Mouse (Mus musculus) limb, embryonic 14.5 days (tissue): ENCODE results near the gene Wdr75. TPM values are rescaled to one million over a fixed set of nuclear protein-coding genes. Genes with fewer than 3 reads are reported as not detected.
A peak's percentile ranks its signal among the peaks of the same experiment; 100 is the strongest.

Experiments used
- ATAC-seq: fragments of 200-750 bp; cut with Nextera tagmentation; 2 replicates; pipeline ENCODE4 v1.8.0; 2017; ENCODE audit warnings: low read depth, moderate number of reproducible peaks, moderate TSS enrichment; ENCODE audit not compliant: low FRiP score
- DNase-seq: peaks from one replicate; pipeline ENCODE4 v3.0.0-alpha.2; 2015; ENCODE audit warnings: low spot score
- H3K27ac ChIP-seq: fragments of 300-500 bp; sonication (generic); replicated peaks from 2 replicates; pipeline ENCODE4 v1.5.1; 2014; ENCODE audit warnings: low read depth, mild to moderate bottlenecking, low read length, moderate library complexity, mixed read lengths
- H3K27me3 ChIP-seq: fragments of 300-500 bp; sonication (generic); 2 replicates; pipeline ENCODE4 v1.6.1; 2014; ENCODE audit warnings: low read length, mixed read lengths; ENCODE audit not compliant: control insufficient read depth, insufficient read depth
- H3K36me3 ChIP-seq: fragments of 300-500 bp; sonication (generic); 2 replicates; pipeline ENCODE4 v1.6.1; 2014; ENCODE audit warnings: mild to moderate bottlenecking, low read length, moderate library complexity, mixed read lengths; ENCODE audit not compliant: control insufficient read depth, insufficient read depth
- H3K4me1 ChIP-seq: fragments of 300-500 bp; sonication (generic); 2 replicates; pipeline ENCODE4 v1.6.1; 2014; ENCODE audit warnings: antibody characterized with exemption, low read length, mixed read lengths; ENCODE audit not compliant: control insufficient read depth, insufficient read depth
- H3K4me2 ChIP-seq: fragments of 300-500 bp; sonication (generic); replicated peaks from 2 replicates; pipeline ENCODE4 v1.6.1; 2014; ENCODE audit warnings: low read depth, mild to moderate bottlenecking, low read length, moderate library complexity; ENCODE audit not compliant: severe bottlenecking
- H3K4me3 ChIP-seq: fragments of 300-500 bp; sonication (generic); replicated peaks from 2 replicates; pipeline ENCODE4 v1.5.1; 2014; ENCODE audit warnings: low read length
- H3K9ac ChIP-seq: fragments of 300-500 bp; sonication (generic); 2 replicates; pipeline ENCODE4 v1.6.1; 2014; ENCODE audit warnings: mild to moderate bottlenecking, low read depth, low read length, moderate library complexity; ENCODE audit not compliant: severe bottlenecking
- H3K9me3 ChIP-seq: fragments of 300-500 bp; sonication (generic); 2 replicates; pipeline ENCODE4 v1.6.1; 2016; ENCODE audit warnings: low read length; ENCODE audit not compliant: control insufficient read depth
- POLR2A ChIP-seq: fragments of 200-500 bp; IDR thresholded peaks from 2 replicates; pipeline ENCODE4 v1.8.0; 2012; ENCODE audit warnings: inconsistent platforms, mild to moderate bottlenecking, moderate library complexity, borderline replicate concordance; ENCODE audit not compliant: insufficient read depth, insufficient read length; ENCODE audit errors: extremely low read depth
- WGBS: fragments of 180-500 bp; shearing (Covaris S2); extraction: QIAGEN DNeasy Blood & Tissue Kit; methylation state at CpG from one replicate; pipeline ENCODE4 v1.1.7; 2014; 5-methylcytosine and 5-hydroxymethylcytosine counted together
- polyA plus RNA-seq, 2 experiments: library from polyadenylated mRNA; depleted of rRNA in 1 of 2; stranded (reverse) in 1 of 2; unstranded in 1 of 2; fragments of >200 nt; fragmentation: Nextera tagmentation in 1 of 2; extraction: Ambion mirVana in 1 of 2; gene quantifications; 2 replicates each; pipeline versions ENCODE4 v1.2.1 to v1.2.3; 2012 to 2014

The Wdr75 gene
- polyA plus RNA-seq, 2 experiments = 64.1 to 69.1 TPM

DNA sequence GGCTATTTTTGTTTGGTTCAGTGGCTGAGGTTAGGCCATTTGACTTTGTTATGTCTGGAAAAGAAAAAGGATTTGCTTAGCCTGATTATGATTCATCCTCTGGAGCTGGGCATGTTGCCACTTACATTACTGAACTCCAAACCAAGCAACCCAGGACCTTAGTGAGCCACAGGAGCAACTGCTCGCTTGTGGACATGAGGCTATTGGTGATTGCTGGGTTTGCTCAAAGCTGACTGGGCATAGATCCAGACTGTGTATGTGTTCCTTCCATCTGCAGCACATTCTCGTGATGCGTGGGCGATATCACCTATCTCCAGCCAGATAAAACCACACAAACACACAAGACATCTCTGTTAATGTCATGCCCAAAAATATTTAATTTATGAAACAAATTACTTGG lies 42.8 kb downstream of the Wdr75 start:
- ATAC-seq (peak; percentile 50; the same call in 1 of the 2 replicates), DNase-seq (peak; percentile 76)
- Histone ChIP-seq H3K27me3 (no peaks in the 10 kb centered on the region), H3K9ac (no peak overlapping the region), H3K4me1 (no peaks in the 10 kb centered on the region), H3K4me2 (no peak overlapping the region), H3K36me3 (no peaks in the 10 kb centered on the region), H3K9me3 (no peaks in the 10 kb centered on the region), H3K27ac (no peak overlapping the region), H3K4me3 (no peak overlapping the region)
- 45% methylated on average over 4 of the region's 4 CpGs for WGBS
- no peak for TF ChIP-seq POLR2A

DNA sequence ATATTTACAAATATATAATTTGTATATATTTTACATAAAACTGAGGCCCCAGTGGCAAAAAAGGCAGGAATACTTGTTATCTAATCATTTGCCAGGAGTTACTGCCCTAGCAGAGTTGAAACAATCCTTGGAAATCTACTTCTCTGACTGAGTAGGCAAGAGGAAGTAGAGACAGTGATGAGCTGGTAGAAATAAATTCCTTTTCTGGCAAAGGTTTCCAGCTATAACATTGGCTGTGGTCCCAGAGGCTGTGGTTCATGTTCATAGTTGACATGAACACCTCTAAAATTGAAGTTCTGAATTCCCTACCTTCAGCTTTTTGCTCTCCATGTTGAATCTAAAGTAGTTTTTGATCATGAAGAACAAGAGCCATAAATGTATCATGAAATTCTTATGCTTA lies 43.3 kb downstream of the Wdr75 start:
- no peak for TF ChIP-seq POLR2A
- H3K36me3 ChIP-seq = no peaks in the 10 kb centered on the region
- no peaks in the 10 kb centered on the region for H3K9me3 ChIP-seq
- H3K9ac ChIP-seq = no peak overlapping the region
- H3K27me3 ChIP-seq = no peaks in the 10 kb centered on the region
- no peak overlapping the region for H3K4me2 ChIP-seq
- no peak for ATAC-seq
- no peaks in the 10 kb centered on the region for H3K4me1 ChIP-seq
- H3K4me3 ChIP-seq = no peak overlapping the region
- peak; percentile 50 for DNase-seq
- H3K27ac ChIP-seq = no peak overlapping the region

DNA sequence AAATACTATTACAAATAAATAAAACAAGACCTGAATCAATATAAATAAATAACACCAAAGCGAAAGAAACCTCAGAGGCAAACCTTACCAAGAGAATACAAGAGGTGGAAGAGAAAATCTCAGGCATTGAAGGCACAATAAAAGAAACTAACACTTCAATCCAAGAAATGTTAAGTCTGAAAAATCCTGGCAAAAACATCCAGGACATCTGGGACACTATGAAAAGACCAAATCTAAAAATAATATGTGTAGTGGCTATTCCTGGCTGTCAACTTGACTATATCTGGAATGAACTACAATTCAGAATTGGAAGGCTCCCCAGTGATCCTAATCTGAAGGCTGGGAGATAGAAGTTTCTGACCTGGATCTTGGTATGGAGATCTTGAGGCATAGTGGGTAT lies 50.5 kb downstream of the Wdr75 start:
- Histone ChIP-seq H3K27ac (no peak overlapping the region), H3K4me1 (no peaks in the 10 kb centered on the region), H3K27me3 (no peaks in the 10 kb centered on the region), H3K4me3 (no peak overlapping the region), H3K9ac (no peak overlapping the region), H3K4me2 (no peak overlapping the region), H3K36me3 (no peaks in the 10 kb centered on the region), H3K9me3 (no peaks in the 10 kb centered on the region)
- no peak for TF ChIP-seq POLR2A
- no peak for ATAC-seq
- WGBS = 98% methylated on average over 1 of the region's 1 CpGs
- DNase-seq = no peak

DNA sequence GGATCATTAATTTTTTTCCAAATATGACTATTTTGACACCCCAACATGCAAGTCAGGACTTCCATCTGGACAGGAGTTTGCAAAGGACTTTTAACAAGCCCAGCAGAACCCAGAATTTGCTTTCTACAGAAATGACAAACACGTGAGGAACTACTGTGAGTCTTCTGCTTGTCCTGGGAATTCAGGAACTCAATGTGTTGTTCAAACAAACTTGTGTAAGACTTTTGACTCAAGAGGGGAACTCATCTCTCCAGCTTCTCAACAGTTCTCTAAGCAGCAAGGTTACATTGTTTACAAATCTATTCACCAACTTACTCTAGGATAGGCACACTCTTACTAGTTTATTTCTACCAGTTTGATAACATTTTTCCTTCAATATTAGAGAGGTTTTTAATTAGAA lies 63.1 kb downstream of the Wdr75 start:
- WGBS = 85% methylated on average over 1 of the region's 1 CpGs
- no peak overlapping the region for H3K4me2 ChIP-seq
- H3K36me3 ChIP-seq = no peaks in the 10 kb centered on the region
- no peak overlapping the region for H3K9ac ChIP-seq
- no peak overlapping the region for H3K27ac ChIP-seq
- DNase-seq = no peak
- no peak overlapping the region for H3K4me3 ChIP-seq
- H3K27me3 ChIP-seq = no peaks in the 10 kb centered on the region
- peaks cover 6% of the 10 kb centered on the region for H3K4me1 ChIP-seq
- TF ChIP-seq POLR2A = no peak
- no peaks in the 10 kb centered on the region for H3K9me3 ChIP-seq
- ATAC-seq = no peak

DNA sequence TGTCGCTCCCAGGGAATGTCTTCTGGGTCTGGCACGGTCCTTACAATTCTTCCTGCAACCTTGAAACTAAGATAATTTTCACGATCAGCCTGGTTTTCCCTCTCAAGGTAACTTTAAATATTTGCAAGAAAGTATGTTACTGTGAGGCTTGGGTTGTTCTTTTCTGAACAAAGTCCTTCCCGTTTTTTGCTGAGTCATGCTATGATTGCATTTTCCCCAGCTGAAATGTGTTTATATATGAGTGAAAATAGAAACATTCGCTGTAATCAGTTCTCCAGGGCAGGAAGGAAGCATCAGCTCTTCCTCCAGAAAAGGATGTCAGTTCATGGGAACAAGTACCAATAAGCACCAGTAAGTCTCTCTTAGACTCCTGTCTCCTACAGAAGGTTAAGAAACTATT lies 65.4 kb downstream of the Wdr75 start:
- TF ChIP-seq POLR2A = no peak
- Histone ChIP-seq H3K9ac (no peak overlapping the region), H3K36me3 (no peaks in the 10 kb centered on the region), H3K27ac (no peak overlapping the region), H3K4me3 (no peak overlapping the region), H3K9me3 (no peaks in the 10 kb centered on the region), H3K27me3 (no peaks in the 10 kb centered on the region), H3K4me2 (no peak overlapping the region), H3K4me1 (peaks cover 14% of the 10 kb centered on the region)
- peak; percentile 47 for DNase-seq
- 44% methylated on average over 5 of the region's 5 CpGs for WGBS
- ATAC-seq = no peak

DNA sequence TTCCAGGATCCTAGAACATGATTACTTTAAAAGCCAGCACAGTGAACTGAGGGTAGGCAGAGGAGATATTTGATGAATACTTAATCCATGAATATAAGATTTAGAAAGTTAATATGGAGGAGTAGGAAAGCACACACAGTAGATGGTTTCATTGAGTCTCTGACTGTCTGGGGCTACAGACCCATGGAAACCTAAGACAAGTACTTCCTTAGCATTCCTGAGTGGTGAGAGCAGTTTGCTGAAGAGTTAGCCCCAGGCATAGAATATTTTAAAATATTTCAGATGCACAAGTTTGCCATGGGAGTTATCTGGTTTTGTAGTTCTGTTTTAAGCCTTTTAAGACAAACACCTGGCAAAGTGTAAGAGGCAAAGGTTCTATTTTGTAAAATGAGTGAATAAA lies 66.2 kb downstream of the Wdr75 start:
- H3K36me3 ChIP-seq = no peaks in the 10 kb centered on the region
- H3K4me1 ChIP-seq = peaks cover 21% of the 10 kb centered on the region
- no peaks in the 10 kb centered on the region for H3K9me3 ChIP-seq
- no peaks in the 10 kb centered on the region for H3K27me3 ChIP-seq
- H3K4me3 ChIP-seq = no peak overlapping the region
- H3K27ac ChIP-seq = no peak overlapping the region
- DNase-seq (no peak), ATAC-seq (no peak)
- TF ChIP-seq POLR2A = no peak
- H3K4me2 ChIP-seq = no peak overlapping the region
- H3K9ac ChIP-seq = no peak overlapping the region
